Mouse (Mus musculus): ENCODE measurements around the gene Prkci.

Prkci gene

DNA sequence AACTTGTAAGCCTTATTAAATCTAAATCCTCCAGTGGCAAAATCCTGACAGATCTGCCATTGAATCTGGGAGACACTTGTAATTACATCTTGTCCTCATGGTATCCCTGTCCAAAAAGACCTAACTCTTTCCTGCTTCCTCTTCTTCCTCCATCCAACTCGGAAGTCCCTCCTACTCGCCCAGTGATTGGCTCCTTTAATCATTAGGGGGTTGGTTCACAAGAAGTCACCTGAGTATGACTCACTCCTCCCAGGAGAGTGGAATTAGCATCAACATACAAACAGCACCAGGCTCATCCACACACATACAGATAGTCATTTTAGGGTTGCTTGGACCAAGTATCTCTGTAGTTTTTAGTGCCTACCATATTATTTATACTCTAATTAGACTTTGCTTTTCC is 47.4 kb downstream of the Prkci start:
- DNase-seq (ENCODE audit: low read depth, low spot score), result no peak

DNA sequence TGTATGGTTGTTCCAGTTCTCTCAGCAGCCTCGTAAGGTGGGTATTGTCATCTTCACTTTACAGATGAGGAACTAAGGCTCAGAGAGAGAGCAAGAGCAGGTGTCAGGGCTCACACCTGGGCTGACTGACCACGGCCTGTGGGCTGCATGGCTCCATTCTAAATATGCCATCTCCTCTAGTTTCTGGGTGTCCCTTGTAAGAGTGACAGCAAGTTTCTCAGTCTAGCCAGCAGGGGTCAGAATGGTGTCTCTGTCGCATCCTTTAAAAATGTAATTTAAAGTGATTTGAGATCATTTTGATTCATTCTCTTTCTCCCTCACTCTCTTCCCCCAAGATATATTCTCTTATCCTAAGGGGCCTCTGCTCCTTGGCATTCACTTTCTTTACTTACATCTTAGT is 51.7 kb downstream of the Prkci start:
- DNase-seq (ENCODE audit: low read depth, low spot score), result no peak

DNA sequence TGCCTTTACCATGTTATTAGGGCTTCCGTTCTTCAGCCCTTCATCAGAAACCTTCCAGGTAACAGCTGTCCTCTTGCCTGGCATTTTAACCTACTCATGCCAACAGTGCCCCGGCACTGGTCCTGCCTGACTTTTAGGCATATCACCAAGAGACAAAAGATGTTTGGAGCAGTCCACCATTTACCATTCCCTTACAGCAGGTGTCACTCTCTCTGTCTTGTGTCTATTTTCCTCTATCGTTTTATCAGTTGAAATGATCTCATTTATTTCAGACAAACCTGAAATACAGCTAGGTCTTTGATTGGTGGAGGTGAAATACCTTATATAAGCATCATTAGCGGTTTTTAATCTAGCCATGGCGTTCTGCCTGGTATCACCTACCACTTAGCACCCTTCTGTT is 53.5 kb downstream of the Prkci start:
- DNase-seq (ENCODE audit: low read depth, low spot score), result no peak

DNA sequence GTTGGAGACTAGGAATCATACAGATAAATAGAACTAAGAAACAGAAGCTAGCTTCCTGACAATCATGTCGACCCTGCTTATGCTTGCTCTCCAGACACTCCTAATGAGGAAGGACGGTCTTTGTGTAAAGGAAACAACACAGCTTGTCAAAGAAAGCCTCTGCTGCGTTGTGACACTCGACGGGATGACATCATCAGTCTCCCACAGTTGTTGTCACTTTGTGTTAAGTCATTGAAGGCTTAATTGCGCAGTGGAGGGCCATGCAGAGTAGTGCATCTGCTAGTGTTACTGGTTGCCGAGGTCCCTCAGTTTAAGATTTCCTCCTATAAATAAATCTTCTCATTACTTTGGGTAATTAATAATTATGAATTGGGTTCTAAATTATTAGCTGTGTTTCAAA is 54.8 kb downstream of the Prkci start:
- no peak for DNase-seq (ENCODE audit: low read depth, low spot score)

DNA sequence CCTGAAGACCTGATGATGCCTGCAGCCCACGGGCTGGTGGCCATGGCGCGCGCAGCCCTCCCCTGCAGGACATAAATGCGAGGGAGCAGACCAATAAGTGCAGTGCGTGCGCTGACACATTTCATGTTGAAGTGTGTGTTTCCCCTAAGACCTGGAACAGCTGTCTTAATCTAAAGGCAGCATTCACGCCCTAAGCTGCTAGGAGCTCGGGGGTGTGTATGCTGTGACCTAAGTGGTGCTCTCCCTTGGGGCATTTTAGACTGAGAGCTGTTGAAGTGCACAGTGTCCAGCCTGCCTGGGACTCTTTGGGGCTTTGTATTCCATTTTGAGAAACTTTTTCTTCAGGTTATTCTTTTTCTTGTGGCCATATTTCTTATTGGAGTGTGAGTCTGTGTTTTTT is 56.2 kb downstream of the Prkci start:
- DNase-seq (ENCODE audit: low read depth, low spot score), result no peak

DNA sequence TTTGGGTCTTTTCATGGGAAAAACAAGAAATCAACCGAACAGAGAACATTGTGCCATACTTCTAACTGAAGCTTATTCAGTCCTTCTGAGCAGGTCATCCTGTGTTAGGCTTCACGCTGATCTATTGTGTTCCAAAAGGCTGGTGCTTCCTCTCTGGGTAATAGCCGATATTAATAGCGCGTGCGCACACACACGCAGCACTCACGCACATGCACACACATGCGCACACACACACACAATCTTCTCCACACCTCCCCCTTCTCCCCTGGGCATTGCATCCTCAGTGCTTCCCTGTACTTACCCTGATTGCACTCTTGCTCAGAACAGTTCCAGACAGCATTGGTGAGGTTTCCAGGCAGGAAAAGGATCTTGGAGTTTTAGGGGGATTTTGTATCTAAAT is 57.6 kb downstream of the Prkci start:
- DNase-seq (ENCODE audit: low read depth, low spot score), result no peak

DNA sequence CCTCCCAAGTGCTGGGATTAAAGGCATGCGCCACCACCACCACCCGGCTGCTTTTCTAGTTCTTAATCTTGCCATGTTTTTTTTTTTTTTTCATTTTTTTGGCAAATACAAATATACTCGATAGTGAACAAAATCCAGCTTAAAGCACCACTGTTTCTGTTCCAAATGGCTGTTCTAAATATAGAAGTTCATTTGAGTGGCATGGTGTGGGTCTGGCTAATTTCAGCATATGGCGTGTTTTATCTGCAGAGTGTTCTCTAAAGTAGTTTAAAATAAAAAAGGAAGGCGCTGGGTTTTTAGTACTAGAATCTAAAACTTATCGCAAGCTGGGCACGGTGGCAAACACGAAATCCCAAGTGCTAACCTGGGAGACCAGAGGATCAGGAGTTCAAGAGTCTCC is 59.3 kb downstream of the Prkci start:
- DNase-seq (ENCODE audit: low read depth, low spot score), result no peak

DNA sequence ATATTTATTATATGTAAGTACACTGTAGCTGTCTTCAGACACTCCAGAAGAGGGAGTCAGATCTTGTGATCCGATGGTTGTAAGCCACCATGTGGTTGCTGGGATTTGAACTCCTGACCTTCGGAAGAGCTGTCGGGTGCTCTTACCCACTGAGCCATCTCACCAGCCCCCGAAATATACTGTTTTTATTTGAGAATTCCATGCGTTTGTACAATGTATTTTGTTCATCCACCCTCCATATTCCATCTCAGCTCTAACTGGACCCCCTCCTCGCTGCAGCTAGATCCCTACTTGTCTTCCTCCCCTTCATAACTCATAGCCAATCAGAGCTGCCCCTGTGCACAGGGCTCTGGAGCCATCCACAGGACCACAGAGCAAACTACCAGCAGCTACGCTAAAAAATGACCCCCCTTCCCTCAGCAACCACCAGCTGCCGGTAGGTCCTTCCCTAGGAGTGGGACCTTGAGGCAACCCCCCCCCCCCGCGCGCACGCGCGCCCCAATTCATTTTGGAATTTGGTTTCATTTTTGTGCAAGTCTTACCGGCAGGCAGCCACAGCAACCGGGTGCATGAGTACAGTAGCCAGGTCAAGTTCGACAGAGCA is 60.6 kb downstream of the Prkci start:
- DNase-seq (ENCODE audit: low read depth, low spot score), result peak; percentile 47

DNA sequence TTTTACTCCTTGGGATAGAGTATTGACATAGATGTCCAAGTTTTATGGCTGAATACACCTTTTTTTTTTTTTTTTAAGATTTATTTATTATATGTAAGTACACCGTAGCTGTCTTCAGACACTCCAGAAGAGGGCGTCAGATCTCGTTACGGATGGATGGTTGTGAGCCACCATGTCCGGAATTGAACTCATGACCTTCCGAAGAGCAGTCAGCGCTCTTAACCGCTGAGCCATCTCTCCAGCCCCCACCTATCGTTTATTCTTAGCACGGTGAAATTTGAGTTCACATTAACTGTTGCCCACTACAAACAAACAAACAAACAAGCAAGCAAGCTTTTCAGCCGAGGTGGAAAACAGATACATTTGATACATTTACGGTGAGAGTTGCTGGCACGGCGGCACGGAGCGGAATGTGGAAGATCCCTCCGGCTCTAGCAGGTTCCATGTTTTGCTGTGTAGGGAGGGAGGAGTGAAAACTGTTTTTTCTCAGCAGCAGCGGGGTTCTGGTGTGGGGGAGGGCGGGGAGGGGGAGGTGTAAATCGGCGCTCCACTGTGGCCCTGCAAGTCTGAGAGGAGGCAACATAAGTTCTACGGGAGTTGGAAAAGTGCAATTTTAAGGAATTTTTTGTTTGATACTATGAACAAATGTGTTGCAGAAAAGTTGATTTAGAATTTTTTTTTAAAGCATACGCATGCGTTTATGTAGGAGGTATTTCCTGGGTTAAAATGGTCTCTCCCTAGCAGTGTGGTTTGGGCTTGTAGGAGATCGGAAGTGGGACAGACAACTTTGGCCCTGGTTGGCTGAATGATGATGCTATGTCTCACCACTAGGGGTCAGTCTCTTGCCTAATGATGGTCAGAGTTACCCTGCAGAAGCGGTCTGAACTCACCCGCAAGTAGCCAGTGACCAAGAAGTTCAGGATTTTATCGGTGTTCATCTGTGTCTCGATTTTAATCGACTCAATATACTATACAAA is 61.4 kb downstream of the Prkci start:
- peak; percentile 75 for DNase-seq (ENCODE audit: low read depth, low spot score)

DNA sequence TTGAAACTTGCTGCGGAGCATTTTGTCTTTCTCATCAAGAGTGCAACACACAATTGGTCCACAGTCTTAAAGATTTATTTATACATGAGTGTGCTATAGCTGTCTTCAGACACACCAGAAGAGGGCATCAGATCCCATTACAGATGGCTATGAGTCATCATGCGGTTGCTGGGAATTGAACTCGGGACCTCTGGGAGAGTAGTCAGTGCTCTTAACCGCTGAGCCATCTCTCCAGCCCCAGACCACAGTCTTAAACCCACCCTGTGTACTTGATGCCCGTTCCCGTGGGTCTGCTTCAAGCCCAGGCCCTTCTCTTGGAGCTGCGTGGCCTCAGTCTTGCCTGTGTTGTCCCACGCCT is 65.2 kb downstream of the Prkci start:
- peak; percentile 39 for DNase-seq (ENCODE audit: low read depth, low spot score)

DNA sequence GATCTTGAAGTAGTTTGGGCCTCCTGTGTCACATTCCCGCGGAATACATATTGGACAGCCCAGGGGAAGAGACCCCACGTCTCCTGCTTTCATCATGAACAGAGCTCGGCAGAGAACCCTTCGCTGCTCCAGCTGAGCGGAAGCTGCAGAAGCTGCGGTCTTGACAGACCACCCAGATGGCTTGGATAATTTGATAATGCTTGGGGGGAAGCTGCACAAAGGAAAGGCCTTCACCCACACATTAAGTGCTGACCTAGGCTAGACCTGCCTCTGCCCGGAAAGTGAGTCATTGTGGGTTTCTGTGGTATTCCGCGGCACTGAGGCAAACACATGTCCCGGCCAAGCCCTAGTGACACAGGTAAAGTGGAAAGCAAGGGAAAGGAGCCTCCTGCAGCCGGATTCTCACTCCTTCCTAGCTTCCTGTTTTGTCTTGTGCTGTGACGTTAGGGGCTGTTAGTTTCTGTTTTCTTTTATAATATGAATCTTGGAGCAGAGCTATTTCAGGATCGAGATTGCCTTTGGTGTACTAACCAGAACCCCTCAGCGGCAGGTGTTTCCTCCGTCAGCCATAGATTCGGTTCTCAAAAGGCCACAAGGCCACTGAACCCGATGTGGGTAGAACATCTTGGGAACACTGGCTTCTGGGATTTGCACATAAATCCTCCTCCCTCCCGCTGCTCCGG is 65.7 kb downstream of the Prkci start:
- no peak for DNase-seq (ENCODE audit: low read depth, low spot score)

DNA sequence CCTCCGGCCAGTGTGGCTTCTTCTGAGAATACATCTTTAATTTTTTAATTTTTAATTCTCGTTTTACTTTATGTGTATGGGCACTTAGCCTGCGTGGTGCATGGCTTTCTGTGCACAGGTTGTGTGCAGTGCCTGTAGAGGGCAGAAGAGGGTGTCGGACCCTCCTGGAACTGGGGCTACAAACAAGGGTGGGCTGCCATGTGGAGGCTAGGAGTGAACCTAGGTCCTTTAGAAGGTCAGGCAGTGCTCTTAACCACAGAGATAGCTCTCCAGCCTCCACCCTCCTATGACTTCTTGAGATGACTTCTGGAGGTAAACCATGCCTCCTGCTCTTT is 66.2 kb downstream of the Prkci start:
- peak; percentile 31 for DNase-seq (ENCODE audit: low read depth, low spot score)

DNA sequence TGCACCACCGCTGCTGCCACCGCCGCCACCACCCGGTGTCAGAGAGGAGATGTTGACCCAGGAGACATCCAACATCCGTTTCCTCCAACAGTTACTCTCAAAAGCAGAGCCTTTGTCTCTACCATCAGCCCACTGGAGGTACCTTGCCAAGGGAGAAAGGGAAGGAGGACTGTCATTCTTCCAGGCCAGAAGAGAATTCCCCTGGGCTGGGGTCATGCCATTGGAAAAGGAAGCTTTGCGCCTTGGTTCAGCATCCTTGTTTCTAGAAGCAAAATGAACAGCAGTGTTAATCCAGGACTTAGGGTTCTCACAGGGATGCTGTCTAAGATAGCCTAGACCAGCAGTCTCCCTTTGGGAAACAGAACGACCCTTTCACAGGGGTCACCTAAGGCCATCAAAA is 66.8 kb downstream of the Prkci start:
- no peak for DNase-seq (ENCODE audit: low read depth, low spot score)

DNA sequence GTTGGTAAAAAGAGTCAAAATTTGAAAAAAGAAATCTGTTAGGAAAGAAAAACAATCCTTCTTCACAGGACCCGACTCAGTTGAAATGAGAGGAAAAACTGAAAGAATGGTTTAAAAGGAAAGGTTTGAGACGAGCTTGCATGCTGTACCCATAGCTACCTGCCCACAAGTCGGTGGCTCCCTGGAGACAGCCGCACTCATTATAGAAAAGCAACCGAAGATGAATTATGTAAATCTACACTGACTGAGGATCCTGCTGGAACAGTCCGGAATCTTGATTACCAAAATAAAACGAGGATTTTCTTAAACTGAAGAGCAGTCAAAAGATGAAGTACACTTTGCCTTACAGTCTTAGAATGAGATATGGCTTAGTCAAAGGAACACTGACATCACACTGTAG is 72.9 kb downstream of the Prkci start:
- no peak for DNase-seq (ENCODE audit: low read depth, low spot score)

DNA sequence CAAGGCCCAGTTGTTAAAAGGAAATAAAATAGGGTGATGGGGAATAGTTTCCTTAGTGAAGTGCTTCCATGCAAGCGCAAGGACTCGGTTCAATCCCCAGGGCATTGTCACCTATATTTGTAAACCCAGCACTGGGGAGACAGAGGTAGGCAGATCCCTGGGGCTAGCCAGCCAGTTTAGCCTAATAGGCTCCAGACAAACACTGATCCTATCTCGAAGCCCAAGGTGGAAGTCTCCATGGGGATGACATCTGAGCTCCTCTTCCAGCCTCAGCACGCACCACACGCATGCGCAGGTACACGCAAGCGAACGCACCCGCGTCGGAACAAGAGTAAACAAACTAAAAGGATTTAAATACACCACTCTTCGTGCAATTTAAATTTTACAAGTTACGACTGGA is 76.3 kb downstream of the Prkci start:
- no peak for DNase-seq (ENCODE audit: low read depth, low spot score)

DNA sequence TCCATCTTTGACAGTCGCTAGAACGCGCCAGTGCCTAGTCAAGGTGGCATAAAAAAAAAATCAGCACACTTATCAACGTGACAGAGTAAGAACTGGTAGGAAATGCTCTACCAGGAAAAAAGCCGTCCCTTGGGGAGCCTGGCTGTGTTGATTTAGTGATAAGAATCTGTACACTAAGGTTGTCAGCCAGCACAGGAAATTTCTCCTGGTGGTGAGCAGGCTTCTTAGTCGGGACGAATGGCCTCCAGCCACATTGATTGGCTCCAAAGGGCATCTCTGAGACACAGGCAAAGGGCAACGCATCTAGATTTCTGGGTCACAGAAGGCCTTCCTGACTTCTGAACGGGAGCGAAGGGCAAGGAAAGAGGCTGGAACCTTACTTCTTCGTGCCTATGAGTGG is 80.3 kb downstream of the Prkci start:
- no peak for DNase-seq (ENCODE audit: low read depth, low spot score)

DNA sequence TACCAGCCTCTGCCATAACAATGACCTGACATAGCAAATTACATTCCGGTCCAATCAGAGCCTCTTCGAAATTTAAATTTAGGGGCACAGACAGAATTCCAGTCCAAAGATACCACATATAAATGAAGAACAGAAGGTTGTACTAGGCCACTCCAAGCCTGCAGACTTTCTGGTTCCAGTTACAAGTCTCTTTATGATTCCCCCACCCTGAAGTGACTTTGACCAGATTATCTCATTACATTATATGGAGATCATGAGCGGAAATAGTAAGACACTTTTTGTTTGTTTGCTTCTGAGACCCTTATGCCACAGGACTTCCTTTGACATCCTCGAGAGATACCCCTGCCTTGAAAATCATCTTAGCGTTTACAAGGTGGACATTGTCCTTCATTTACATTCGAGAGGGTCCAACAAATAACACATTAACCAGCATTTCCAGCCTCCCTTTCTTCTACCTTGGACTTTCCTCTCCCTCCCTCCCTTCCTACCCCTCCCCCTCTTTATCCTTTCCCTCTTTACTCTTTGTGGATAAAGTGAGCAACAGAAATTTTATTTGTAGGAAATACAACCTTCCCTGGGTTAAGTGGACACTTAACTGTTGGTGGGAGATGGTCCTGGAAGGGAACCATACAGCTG is 81.6 kb downstream of the Prkci start:
- DNase-seq (ENCODE audit: low read depth, low spot score), result no peak

DNA sequence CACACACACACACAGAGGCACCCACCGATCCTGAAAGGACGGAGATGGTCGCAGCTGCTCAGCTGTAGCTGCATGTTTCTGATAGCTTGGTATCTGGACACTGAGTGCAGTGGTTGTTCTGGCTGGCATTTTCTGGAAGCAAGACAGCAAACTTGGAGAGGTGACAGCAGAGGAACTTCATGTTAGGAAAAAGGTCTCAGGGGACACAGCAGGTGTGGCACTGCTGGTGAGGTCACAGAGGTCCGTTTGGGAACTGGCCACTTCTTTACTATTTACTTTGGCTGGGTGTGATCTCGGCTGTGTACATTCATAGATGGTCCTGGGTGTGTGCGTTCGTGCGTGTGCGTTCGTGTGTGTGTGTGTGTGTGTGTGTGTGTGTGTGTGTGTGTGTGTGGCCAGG is 83.9 kb downstream of the Prkci start:
- no peak for DNase-seq (ENCODE audit: low read depth, low spot score)

DNA sequence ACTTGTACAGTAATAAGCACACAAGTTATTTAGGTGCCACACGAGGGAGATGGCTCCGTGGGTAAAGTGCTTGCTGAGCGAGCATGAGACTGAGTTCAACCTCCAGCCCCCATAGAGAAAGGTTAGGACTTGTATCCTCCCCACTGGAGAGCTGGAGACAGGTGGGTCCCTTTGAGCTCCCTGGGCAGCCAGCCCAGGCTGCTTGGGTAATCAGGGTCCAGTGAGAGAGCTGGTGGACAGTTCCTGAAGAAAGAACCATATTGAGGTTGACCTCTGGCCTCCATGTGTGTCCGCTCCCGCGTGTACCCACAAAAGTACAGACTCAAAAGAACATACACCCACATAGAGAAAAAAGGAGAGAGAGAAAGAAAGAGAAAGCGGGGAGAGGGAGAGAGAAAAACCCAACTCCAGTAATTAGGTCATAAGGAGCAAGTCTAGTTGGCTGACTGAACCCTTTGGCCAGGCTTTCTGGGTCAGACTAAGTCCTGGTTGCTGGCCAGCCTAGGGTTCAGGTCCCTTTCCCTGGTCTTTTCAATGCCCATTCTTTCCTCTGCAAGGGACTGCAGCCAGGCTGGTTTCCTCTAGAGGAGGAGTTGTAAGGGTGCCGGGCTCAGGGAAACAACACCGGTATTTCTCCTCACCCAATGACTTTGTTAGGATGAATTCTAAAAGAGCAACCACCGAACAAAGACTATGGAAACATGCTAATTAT is 85.4 kb downstream of the Prkci start:
- DNase-seq (ENCODE audit: low read depth, low spot score), result no peak

DNA sequence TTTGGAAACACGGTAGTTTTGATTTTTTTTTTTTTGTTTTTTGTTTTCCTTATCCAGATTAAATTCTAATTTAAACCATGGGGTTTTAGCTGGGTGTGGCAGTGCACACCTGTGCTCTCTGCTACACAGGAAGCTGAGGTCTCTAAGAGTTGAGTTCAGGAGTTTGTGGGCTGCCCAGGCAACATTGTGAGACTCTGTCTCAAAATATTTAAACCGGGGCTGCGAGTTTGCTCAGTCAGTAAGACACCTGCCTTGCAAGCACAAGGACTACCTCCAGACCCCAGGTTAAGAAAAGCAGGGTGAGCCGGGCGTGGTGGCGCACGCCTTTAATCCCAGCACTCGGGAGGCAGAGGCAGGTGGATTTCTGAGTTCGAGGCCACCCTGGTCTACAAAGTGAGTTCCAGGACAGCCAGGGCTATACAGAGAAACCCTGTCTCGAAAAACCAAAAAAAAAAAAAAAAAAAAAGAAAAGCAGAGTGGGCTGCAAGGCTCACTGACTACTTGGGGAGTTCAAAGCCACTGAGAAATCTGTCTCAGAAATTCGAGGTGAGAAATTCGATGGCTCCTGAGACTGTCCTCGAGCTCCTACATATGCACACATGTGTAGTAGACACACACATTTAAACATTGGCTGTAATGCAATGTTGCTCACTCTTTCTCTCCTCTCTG is 87.4 kb downstream of the Prkci start:
- no peak for DNase-seq (ENCODE audit: low read depth, low spot score)
